Mouse (Mus musculus): ENCODE measurements at regions not wholly inside any gene's neighbourhood (a gene's known extent, or its start where the extent isn't known, plus 50 kb on each side); places are given as distances from the start of the nearest gene placed in this dataset.

GRCm38 (mm10) chr3:148762541-148763225 lies 227.7 kb downstream of the Adgrl2 start:
- ATAC-seq: no peak
- H3K4me3 ChIP-seq (ENCODE audit: low read length): no peak overlapping the region
- no peaks in the 10 kb centered on the region for H3K9me3 ChIP-seq (ENCODE audit: control insufficient read depth, low read length)
- H3K4me1 ChIP-seq (ENCODE audit: control insufficient read depth, insufficient read depth, low read depth, low read length): no peaks in the 10 kb centered on the region; the same call in 1 of the 2 replicates
- H3K27ac ChIP-seq (ENCODE audit: low read depth, low read length): no peak overlapping the region
- no peak overlapping the region for H3K4me2 ChIP-seq (ENCODE audit: low read length)
- H3K27me3 ChIP-seq (replicated peaks; ENCODE audit: control insufficient read depth, insufficient read depth, low read length): no peaks in the 10 kb centered on the region
- no peak overlapping the region for H3K9ac ChIP-seq (ENCODE audit: low read depth, low read length)
- H3K36me3 ChIP-seq (ENCODE audit: control insufficient read depth, insufficient read depth, low read length): no peaks in the 10 kb centered on the region
- 77% methylated on average over 11 of the region's 11 CpGs for WGBS

DNA sequence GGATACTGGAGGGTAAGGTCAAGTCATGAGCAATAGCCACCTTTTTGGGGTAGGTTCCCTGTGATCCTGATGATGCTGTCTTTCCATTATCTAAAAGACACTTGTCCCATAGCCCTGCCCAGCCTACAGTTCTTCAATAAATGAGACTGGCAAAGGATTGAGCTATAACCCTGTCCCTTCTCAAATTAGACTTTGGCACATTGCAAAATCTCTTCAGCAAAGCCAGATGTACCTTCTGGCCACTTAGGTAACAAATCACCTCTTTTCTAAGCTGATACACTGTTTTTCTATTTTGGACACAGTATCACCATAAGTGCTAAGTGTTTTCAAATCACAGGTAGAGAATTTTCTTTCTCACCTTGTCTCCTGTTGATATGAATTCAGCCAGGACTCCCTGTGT lies 228.8 kb downstream of the Adgrl2 start:
- Histone ChIP-seq H3K4me1 (ENCODE audit: control insufficient read depth, insufficient read depth, low read depth, low read length) (no peaks in the 10 kb centered on the region; the same call in 1 of the 2 replicates), H3K9ac (ENCODE audit: low read depth, low read length) (no peak overlapping the region), H3K9me3 (ENCODE audit: control insufficient read depth, low read length) (no peaks in the 10 kb centered on the region), H3K27ac (ENCODE audit: low read depth, low read length) (no peak overlapping the region), H3K36me3 (ENCODE audit: control insufficient read depth, insufficient read depth, low read length) (no peaks in the 10 kb centered on the region), H3K27me3 (replicated peaks; ENCODE audit: control insufficient read depth, insufficient read depth, low read length) (no peaks in the 10 kb centered on the region), H3K4me3 (ENCODE audit: low read length) (no peak overlapping the region), H3K4me2 (ENCODE audit: low read length) (no peak overlapping the region)
- no peak for ATAC-seq

GRCm38 (mm10) chr3:148759500-148759899 lies 230.9 kb downstream of the Adgrl2 start:
- 82% methylated on average over 4 of the region's 4 CpGs for WGBS
- H3K4me3 ChIP-seq (ENCODE audit: low read length): no peak overlapping the region
- H3K27ac ChIP-seq (ENCODE audit: low read depth, low read length): no peak overlapping the region
- H3K36me3 ChIP-seq (ENCODE audit: control insufficient read depth, insufficient read depth, low read length): no peaks in the 10 kb centered on the region
- H3K9ac ChIP-seq (ENCODE audit: low read depth, low read length): no peak overlapping the region
- H3K4me1 ChIP-seq (ENCODE audit: control insufficient read depth, insufficient read depth, low read depth, low read length): no peaks in the 10 kb centered on the region; the same call in 1 of the 2 replicates
- no peak overlapping the region for H3K4me2 ChIP-seq (ENCODE audit: low read length)
- no peak for ATAC-seq
- no peaks in the 10 kb centered on the region for H3K27me3 ChIP-seq (replicated peaks; ENCODE audit: control insufficient read depth, insufficient read depth, low read length)
- no peaks in the 10 kb centered on the region for H3K9me3 ChIP-seq (ENCODE audit: control insufficient read depth, low read length)

DNA sequence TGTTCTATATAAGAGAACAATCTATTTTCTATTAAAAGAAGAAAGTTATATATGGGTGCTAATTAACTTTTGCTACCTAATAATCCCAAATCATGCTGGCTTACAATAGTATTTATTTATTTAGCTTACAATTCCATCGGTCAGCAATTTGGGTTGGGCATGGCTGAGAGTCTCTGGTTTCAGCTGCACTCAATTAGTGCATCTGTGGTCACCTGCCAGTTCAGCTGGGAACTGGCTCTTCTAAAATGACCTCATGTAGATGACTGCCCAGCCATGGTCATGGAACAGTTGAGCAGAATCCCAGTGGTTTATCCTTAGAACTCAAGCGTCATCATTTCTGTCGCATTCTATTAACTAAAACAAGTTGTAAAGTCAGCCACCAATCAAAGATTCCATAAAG lies 244.1 kb downstream of the Adgrl2 start:
- Histone ChIP-seq H3K4me3 (ENCODE audit: low read length) (no peak overlapping the region), H3K27me3 (replicated peaks; ENCODE audit: control insufficient read depth, insufficient read depth, low read length) (no peaks in the 10 kb centered on the region), H3K4me1 (ENCODE audit: control insufficient read depth, insufficient read depth, low read depth, low read length) (no peaks in the 10 kb centered on the region), H3K27ac (ENCODE audit: low read depth, low read length) (no peak overlapping the region), H3K4me2 (ENCODE audit: low read length) (no peak overlapping the region), H3K9me3 (ENCODE audit: control insufficient read depth, low read length) (no peaks in the 10 kb centered on the region), H3K36me3 (ENCODE audit: control insufficient read depth, insufficient read depth, low read length) (no peaks in the 10 kb centered on the region), H3K9ac (ENCODE audit: low read depth, low read length) (no peak overlapping the region)
- WGBS: 95% methylated on average over 3 of the region's 3 CpGs
- ATAC-seq: no peak

- Histone ChIP-seq H3K27me3 (replicated peaks; ENCODE audit: control insufficient read depth, insufficient read depth, low read length) (no peaks in the 10 kb centered on the region), H3K27ac (ENCODE audit: low read depth, low read length) (no peak overlapping the region), H3K4me1 (ENCODE audit: control insufficient read depth, insufficient read depth, low read depth, low read length) (no peaks in the 10 kb centered on the region), H3K9ac (ENCODE audit: low read depth, low read length) (no peak overlapping the region), H3K4me3 (ENCODE audit: low read length) (no peak overlapping the region), H3K9me3 (ENCODE audit: control insufficient read depth, low read length) (no peaks in the 10 kb centered on the region), H3K36me3 (ENCODE audit: control insufficient read depth, insufficient read depth, low read length) (no peaks in the 10 kb centered on the region), H3K4me2 (ENCODE audit: low read length) (no peak overlapping the region)
- 58% methylated on average over 2 of the region's 2 CpGs for WGBS
- ATAC-seq: no peak
These were observed 245.7 kb downstream of the Adgrl2 start for GRCm38 (mm10) chr3:148744651-148745050.

DNA sequence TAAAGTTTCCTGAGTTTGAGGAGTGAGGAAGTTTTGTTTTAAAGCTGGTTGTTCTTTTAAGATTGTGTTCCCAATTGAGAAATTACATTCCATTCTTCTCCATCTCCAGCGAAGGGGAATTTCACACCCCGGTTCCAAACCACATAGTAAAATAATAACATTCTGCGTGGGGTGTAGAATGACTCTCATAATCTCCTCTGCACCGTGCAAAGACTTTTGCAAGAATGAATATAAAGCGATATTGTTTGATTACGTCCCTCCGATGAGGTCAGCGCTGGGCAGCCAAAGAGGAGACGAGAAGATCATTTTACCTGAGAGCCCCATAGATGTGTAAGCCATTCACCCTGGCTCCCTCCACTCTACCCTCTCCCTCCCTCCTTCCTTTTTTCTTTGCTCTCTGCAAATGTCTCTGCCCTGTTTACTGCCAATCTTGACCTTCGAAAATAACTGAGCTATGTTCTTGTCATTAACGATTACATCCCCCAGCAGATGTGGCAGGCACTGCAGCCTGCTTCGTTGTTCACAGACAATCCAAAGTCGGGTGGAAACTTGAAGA lies 256.1 kb downstream of the Adgrl2 start:
- H3K4me3 ChIP-seq (ENCODE audit: low read length): no peak overlapping the region
- ATAC-seq: no peak
- no peaks in the 10 kb centered on the region for H3K36me3 ChIP-seq (ENCODE audit: control insufficient read depth, insufficient read depth, low read length)
- H3K27me3 ChIP-seq (replicated peaks; ENCODE audit: control insufficient read depth, insufficient read depth, low read length): no peaks in the 10 kb centered on the region
- 74% methylated on average over 13 of the region's 13 CpGs for WGBS
- no peak overlapping the region for H3K4me2 ChIP-seq (ENCODE audit: low read length)
- no peak overlapping the region for H3K9ac ChIP-seq (ENCODE audit: low read depth, low read length)
- H3K9me3 ChIP-seq (ENCODE audit: control insufficient read depth, low read length): no peaks in the 10 kb centered on the region
- H3K4me1 ChIP-seq (ENCODE audit: control insufficient read depth, insufficient read depth, low read depth, low read length): no peaks in the 10 kb centered on the region; the same call in 1 of the 2 replicates
- no peak overlapping the region for H3K27ac ChIP-seq (ENCODE audit: low read depth, low read length)

GRCm38 (mm10) chr3:148733227-148733854 lies 257.0 kb downstream of the Adgrl2 start:
- Histone ChIP-seq H3K9ac (ENCODE audit: low read depth, low read length) (no peak overlapping the region), H3K4me2 (ENCODE audit: low read length) (no peak overlapping the region), H3K4me1 (ENCODE audit: control insufficient read depth, insufficient read depth, low read depth, low read length) (no peaks in the 10 kb centered on the region; the same call in 1 of the 2 replicates), H3K36me3 (ENCODE audit: control insufficient read depth, insufficient read depth, low read length) (no peaks in the 10 kb centered on the region), H3K4me3 (ENCODE audit: low read length) (no peak overlapping the region), H3K27me3 (replicated peaks; ENCODE audit: control insufficient read depth, insufficient read depth, low read length) (no peaks in the 10 kb centered on the region), H3K9me3 (ENCODE audit: control insufficient read depth, low read length) (no peaks in the 10 kb centered on the region), H3K27ac (ENCODE audit: low read depth, low read length) (no peak overlapping the region)
- no peak for ATAC-seq
- 55% methylated on average over 13 of the region's 13 CpGs for WGBS

GRCm38 (mm10) chr3:148731436-148731835 lies 258.9 kb downstream of the Adgrl2 start:
- H3K27me3 ChIP-seq (replicated peaks; ENCODE audit: control insufficient read depth, insufficient read depth, low read length): no peaks in the 10 kb centered on the region
- no peaks in the 10 kb centered on the region for H3K9me3 ChIP-seq (ENCODE audit: control insufficient read depth, low read length)
- no peaks in the 10 kb centered on the region for H3K36me3 ChIP-seq (ENCODE audit: control insufficient read depth, insufficient read depth, low read length)
- H3K4me2 ChIP-seq (ENCODE audit: low read length): no peak overlapping the region
- 95% methylated on average over 3 of the region's 3 CpGs for WGBS
- no peak overlapping the region for H3K27ac ChIP-seq (ENCODE audit: low read depth, low read length)
- no peak overlapping the region for H3K9ac ChIP-seq (ENCODE audit: low read depth, low read length)
- no peak overlapping the region for H3K4me3 ChIP-seq (ENCODE audit: low read length)
- H3K4me1 ChIP-seq (ENCODE audit: control insufficient read depth, insufficient read depth, low read depth, low read length): no peaks in the 10 kb centered on the region; the same call in 1 of the 2 replicates
- ATAC-seq: no peak

DNA sequence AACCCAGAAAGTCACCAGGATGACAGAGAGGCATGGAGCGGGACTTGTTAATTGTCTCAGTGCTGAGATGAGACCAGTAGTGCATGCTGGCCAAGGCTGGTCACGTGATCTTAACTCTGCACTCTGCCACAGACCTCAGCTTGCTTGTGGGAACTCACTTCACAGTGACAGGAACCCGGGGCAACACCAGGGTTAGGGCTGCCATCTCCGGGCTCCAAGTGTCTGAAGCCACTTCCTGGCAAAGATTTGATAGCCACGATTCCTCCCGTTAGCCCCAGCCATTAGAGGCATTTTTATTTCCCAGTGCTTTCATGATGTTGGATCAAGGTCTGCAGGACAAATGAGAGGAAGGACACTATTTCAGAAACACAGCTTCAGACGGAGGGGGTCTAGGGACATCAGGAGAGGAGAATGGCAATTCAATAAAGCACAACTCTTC lies 261.1 kb downstream of the Adgrl2 start:
- no peaks in the 10 kb centered on the region for H3K36me3 ChIP-seq (ENCODE audit: control insufficient read depth, insufficient read depth, low read length)
- no peaks in the 10 kb centered on the region for H3K9me3 ChIP-seq (ENCODE audit: control insufficient read depth, low read length)
- ATAC-seq: peak; percentile 75

More for the DNA sequence above, 261.1 kb downstream of the Adgrl2 start:
- Histone ChIP-seq H3K27me3 (replicated peaks; ENCODE audit: control insufficient read depth, insufficient read depth, low read length) (no peaks in the 10 kb centered on the region), H3K27ac (ENCODE audit: low read depth, low read length) (no peak overlapping the region), H3K9ac (ENCODE audit: low read depth, low read length) (no peak overlapping the region), H3K4me2 (ENCODE audit: low read length) (no peak overlapping the region), H3K4me1 (ENCODE audit: control insufficient read depth, insufficient read depth, low read depth, low read length) (no peaks in the 10 kb centered on the region; the same call in 1 of the 2 replicates), H3K4me3 (ENCODE audit: low read length) (no peak overlapping the region)
- WGBS: 68% methylated on average over 7 of the region's 7 CpGs
